Mouse (Mus musculus): ENCODE results near the gene Creb3l1. TPM values are rescaled to one million over a fixed set of nuclear protein-coding genes. Genes with fewer than 3 reads are reported as not detected.

Creb3l1 gene
- total RNA-seq (2021) (10 to 100 TPM; 11.1 to 17.3 TPM), polyA plus RNA-seq (2012; rRNA removed) (6.4 and 6.6 TPM in 2 replicates)
- long read RNA-seq, transcript Creb3l1-201 (12 exons, 2,603 nt): major isoform, 8 of 12 reads
- long read RNA-seq, partial matches to known transcripts: 2 of 12 reads
- long read RNA-seq, other reads (novel, unspliced or antisense): 2 of 12 reads

DNA sequence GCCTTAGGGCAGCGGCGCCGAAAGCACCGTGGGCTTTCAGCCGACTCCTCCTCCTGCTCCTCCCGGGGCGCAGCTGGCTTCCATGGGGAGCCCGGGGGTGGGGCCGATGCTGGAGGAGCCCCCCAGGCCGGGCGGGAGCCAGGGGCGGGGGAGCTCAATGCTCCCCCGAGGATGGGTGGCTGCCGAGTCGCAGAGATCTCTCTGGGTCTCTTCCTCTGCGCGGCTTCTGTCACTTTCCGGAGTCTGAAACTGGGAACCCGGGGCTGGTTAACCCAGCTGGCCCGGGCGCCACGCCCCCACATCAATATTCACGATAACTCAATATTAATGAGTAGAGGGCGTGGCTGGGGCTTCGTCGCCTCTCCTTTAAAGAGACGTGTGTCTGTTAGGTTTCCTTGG lies at the start of gene Creb3l1:
TSS of gene Creb3l1 (minus strand) at position 229 of the 399 bp plus-strand sequence.
- DNase-seq: peak; percentile 88

- DNase-seq: no peak
Measured at GRCm38 (mm10) chr2:92071143-92071542, 46.8 kb upstream of the Creb3l1 start.

DNA sequence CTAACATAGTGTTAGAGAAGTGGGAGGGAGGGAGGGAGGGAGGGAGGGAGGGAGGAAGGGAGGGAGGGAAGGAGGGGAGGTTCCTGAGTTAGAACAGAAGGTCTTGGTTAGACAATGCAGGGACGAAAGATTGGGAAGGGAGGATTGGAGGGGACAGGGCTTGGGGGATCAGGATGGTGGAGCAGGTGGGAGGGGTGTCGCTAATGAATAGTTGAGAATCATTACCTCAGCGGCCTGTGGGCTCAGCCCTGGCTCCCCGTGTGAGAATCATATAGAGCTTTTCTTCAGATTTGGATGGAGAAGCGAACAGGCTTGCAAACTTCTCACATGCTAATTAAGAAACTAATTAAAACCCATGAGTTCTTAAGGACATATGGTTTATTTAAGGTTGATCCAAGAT lies 45.3 kb upstream of the Creb3l1 start:
- DNase-seq: no peak

DNA sequence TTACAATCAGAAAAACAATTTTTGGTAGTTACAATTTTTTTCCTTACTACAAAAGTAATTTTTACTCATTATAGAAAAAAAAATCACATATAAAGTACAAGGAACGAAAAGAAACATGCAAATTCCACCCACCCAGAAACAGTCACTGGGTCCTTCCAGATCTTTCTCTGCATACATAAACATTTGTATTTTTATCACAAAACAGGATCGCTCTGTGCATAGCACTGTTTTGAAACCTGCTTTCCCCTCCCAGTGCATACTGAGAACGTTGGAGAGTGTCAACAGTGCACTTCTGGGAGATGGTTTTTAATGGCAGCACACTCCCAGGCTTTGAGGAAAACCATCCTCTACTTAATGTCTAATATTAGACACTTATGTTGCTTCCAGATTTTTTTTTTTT lies 43.3 kb upstream of the Creb3l1 start:
- no peak for DNase-seq

- DNase-seq: no peak
Measured at GRCm38 (mm10) chr2:92066899-92067298, 42.6 kb upstream of the Creb3l1 start.

DNA sequence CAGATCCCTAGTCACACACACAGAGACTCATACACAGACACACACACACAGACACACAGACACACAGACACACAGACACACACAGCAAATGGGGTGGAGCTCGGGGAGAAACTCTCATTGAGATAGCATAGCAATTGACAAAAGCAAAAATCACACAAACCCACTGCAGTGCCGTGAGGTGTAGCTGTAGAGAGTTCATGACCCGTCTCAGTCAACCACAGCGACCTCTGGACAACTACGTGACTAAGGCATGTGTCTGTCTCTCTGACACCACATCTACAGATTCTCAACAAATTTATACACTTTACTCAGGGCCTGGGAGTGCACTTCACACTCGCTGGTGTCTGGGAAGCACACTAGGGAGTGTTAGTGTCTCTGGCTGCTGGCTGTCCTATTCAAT lies 41.6 kb upstream of the Creb3l1 start:
- no peak for DNase-seq

DNA sequence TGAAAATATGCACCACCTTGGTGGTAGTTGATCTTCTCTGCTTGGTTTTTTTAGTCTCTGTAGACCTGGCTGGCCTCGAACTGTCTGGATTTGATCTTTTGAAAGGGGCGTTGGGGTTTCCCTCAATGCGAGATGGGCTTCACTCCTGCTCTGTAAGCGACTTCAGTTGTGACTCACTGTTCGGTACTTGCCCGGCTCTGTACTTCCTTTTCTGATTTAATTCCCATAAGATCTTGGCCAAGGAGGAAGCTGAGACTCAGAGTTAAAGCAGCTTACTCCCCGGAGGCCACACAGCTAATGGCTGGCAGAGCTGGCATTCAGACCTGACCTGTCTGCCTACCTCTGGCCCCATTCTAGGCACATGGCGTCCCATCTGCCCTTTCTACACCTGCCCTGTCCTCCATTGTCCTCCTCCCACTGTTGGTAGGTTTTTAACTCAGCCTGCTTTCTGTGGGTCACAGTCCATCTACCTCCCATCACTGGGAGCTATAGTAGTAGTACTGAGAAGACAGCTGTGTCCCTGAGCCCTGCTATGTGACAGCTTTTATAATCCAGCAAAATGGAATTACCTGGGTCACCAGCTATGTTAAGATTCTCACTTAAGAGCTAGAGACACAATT lies 41.1 kb upstream of the Creb3l1 start:
- DNase-seq: no peak

DNA sequence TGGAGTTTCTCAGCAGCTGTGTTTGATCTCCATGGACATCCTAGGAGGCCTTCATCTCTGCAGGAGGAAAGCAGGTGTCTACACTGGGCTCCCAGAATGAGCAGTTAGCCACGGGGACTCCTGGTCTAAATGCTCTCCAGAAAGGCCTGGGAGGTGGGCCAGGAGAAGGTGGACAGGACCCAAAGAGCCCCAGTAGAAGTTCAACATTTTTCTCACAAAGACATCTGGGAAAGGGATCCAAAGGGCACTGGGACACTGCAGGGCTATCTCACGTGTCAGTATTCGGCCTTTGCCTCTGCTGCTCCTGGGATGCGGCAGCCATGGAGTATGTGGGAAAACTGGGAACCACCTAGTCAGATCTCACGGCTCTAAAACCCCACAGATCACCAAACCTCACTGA lies 38.8 kb upstream of the Creb3l1 start:
- no peak for DNase-seq

GRCm38 (mm10) chr2:92061337-92061736 lies 37.0 kb upstream of the Creb3l1 start:
- DNase-seq: no peak

- DNase-seq: no peak
Measured at GRCm38 (mm10) chr2:92060291-92060690, 36.0 kb upstream of the Creb3l1 start.

GRCm38 (mm10) chr2:92059481-92060220 lies 35.3 kb upstream of the Creb3l1 start:
- DNase-seq: peak; percentile 86

DNA sequence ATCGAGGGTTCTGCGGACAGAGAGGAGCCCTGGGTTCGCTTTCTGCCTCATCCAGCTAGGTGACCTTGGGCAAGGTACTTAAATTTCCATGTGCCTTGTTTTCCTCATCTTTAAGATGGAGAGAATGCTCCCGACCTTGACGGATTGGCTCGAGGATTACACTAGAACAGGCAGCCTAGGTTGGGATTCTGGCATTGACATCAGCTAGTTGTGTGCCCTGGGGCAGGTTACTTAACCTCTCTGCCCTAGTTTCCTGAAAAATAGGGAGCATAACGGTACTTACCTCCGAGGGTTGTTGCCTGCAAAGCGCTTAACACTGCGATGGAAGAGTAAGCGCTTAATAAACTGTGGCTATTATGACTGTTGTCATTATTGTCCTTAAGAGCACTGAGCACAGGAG lies 34.6 kb upstream of the Creb3l1 start:
- no peak for DNase-seq

GRCm38 (mm10) chr2:92058469-92058868 lies 34.2 kb upstream of the Creb3l1 start:
- peak; percentile 94 for DNase-seq

DNA sequence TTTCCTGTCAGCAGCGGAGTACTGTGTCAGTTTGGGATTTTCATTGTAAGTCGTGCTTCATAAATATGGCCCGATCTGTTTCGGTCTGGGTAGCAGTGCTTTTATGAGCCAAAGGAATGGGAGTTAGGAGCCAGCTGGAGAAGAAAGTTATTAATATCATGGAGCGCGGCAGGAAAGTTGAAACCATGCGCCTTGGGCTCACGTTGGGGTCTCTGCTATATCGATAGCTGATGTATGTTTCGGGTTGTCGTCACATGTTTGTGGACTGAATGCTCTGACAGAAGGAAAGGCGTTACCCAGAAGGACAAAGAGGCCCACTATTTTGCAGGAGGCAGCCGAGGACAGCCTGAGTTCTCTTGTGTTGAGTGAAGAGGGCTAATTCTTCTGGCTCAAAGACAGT lies 32.5 kb upstream of the Creb3l1 start:
- no peak for DNase-seq

GRCm38 (mm10) chr2:92055831-92056236 lies 31.5 kb upstream of the Creb3l1 start:
- DNase-seq: peak; percentile 65

GRCm38 (mm10) chr2:92055101-92055813 lies 31.0 kb upstream of the Creb3l1 start:
- DNase-seq: peak; percentile 96

GRCm38 (mm10) chr2:92052754-92053153 lies 28.5 kb upstream of the Creb3l1 start:
- no peak for DNase-seq

DNA sequence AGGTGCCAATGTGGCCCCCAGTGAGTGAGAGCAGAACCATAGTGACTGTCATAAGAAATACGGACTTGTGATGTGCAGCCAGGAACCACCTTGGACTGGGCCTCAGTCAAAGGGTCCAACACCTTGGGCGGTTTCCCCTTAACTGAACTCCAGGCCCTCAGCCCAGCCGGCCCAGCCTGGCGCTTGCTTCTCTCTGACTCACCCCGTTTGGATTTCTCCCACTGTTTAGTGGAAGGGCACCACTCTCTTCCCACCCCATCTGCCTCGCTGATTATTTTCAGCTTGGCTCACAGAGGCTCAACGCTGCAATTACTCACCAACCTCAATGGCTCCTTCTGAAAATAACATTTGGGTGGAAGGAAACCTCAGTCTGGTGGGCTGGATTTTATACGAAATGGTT lies 27.9 kb upstream of the Creb3l1 start:
- peak; percentile 23 for DNase-seq

- no peak for DNase-seq
Measured at GRCm38 (mm10) chr2:92048034-92048690, 23.9 kb upstream of the Creb3l1 start.

DNA sequence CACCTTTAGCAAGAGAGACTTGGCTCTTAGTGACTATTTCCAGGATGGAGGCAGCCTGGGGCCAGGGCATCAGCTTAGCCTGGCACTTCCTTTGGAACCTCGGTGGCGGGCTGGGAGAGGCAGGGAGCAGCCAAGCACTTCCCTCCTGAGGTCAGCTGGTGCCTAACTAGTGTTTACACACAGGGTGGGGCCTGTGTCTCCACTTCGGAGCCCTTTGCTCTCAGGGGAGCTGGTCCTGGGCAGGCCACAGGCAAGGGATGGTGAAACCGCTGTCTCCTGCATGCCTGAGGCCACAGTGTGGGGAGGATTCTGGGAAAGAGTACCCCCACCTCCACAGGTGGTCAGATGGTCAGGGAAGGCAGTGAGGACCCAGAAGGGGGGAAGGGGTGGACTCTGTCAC lies 23.3 kb upstream of the Creb3l1 start:
- no peak for DNase-seq

DNA sequence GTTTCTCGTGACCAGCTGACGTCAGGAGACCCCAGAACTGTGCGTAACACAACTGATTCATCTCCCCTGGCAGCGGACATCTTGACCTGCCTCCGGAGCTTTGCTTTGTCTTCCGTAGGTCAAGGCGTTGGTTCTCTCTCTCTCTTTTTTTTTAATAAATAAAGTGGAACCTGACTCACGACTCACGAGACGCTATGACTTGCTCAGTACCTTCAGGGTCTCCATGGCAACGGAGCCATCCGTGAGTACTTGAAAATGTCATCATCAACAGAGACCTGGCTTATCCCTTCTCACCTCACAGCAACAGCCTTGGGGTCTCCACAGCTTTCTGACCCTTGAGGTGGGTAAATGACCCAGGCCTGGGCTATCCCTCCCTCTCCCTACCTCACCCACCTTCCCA lies 19.0 kb upstream of the Creb3l1 start:
- no peak for DNase-seq

DNA sequence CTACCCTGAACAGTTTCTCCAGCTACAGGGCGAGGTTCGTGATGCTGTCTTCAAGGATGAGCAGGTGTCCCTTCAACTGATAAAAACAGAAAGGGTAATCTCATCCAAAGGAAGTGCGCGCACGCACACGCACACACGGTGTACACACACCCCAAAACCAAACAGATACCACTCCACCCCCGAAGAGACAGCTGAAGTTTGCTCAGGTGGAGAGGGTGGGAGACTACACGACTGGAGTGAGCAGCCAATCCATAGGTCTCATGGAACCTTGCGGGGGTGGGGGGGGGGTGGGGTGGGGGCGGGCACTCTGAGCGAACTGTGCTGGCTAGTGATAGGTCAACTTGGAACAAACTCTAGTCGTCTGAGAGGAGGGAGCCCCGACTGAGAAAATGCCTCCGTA lies 17.2 kb upstream of the Creb3l1 start:
- no peak for DNase-seq

Data from adrenal gland, adult 2 months (tissue).